Mouse (Mus musculus): ENCODE data around the gene Fdx1l. TPM values are rescaled to one million over a fixed set of nuclear protein-coding genes. Genes with fewer than 3 reads are reported as not detected.

Fdx1l gene
- total and polyA plus RNA-seq, 3 experiments = 247 to 361 (median 305) TPM

Other genes with a start within 250 kb of the Fdx1l start
- 53.9 and 63.7 TPM in 2 replicates for gene A230050P20Rik, start 205.0 kb downstream of the Fdx1l start, total RNA-seq (2012; rRNA removed)
- 100 to 1,000 TPM; 190 to 199 TPM for gene A230050P20Rik, start 205.0 kb downstream of the Fdx1l start, polyA plus RNA-seq (2012; ENCODE audit: insufficient read depth in 1 of 2, insufficient read length in 2 of 2, low read depth in 1 of 2, low replicate concordance in 2 of 2, missing spikeins in 1 of 2)
- 10.9 and 18.1 TPM in 2 replicates for gene Angptl6, start 193.9 kb downstream of the Fdx1l start, total RNA-seq (2012; rRNA removed)
- gene Angptl6, start 193.9 kb downstream of the Fdx1l start, polyA plus RNA-seq (2012; ENCODE audit: insufficient read depth in 1 of 2, insufficient read length in 2 of 2, low read depth in 1 of 2, low replicate concordance in 2 of 2, missing spikeins in 1 of 2) = 10 to 100 TPM in 1 of 2 experiments, not detected in 1; 22.6 TPM
- gene Ppan, start 185.4 kb downstream of the Fdx1l start, total RNA-seq (2012; rRNA removed) = 612 and 763 TPM in 2 replicates
- gene Ppan, start 185.4 kb downstream of the Fdx1l start, polyA plus RNA-seq (2012; ENCODE audit: insufficient read depth in 1 of 2, insufficient read length in 2 of 2, low read depth in 1 of 2, low replicate concordance in 2 of 2, missing spikeins in 1 of 2) = 100 to 1,000 TPM; 251 to 953 TPM
- 1,228 and 1,516 TPM in 2 replicates for gene Eif3g, start 175.0 kb downstream of the Fdx1l start, total RNA-seq (2012; rRNA removed)
- gene Eif3g, start 175.0 kb downstream of the Fdx1l start, polyA plus RNA-seq (2012; ENCODE audit: insufficient read depth in 1 of 2, insufficient read length in 2 of 2, low read depth in 1 of 2, low replicate concordance in 2 of 2, missing spikeins in 1 of 2) = 1,000 to 10,000 TPM in 1 of 2 experiments, not detected in 1; 1,873 TPM
- 412 and 448 TPM in 2 replicates for gene Dnmt1, start 113.7 kb downstream of the Fdx1l start, total RNA-seq (2012; rRNA removed)
- 1,000 to 10,000 TPM in 1 of 2 experiments, 100 to 1,000 TPM in 1; 681 to 1,953 TPM for gene Dnmt1, start 113.7 kb downstream of the Fdx1l start, polyA plus RNA-seq (2012; ENCODE audit: insufficient read depth in 1 of 2, insufficient read length in 2 of 2, low read depth in 1 of 2, low replicate concordance in 2 of 2, missing spikeins in 1 of 2)
- 6.4 and 6.6 TPM in 2 replicates for gene S1pr2, start 96.8 kb downstream of the Fdx1l start, total RNA-seq (2012; rRNA removed)
- 10 to 100 TPM in 1 of 2 experiments, not detected in 1; 27.4 TPM for gene S1pr2, start 96.8 kb downstream of the Fdx1l start, polyA plus RNA-seq (2012; ENCODE audit: insufficient read depth in 1 of 2, insufficient read length in 2 of 2, low read depth in 1 of 2, low replicate concordance in 2 of 2, missing spikeins in 1 of 2)
- 280 and 282 TPM in 2 replicates for gene Mrpl4, start 70.9 kb downstream of the Fdx1l start, total RNA-seq (2012; rRNA removed)
- 100 to 1,000 TPM in 1 of 2 experiments, not detected in 1; 474 TPM for gene Mrpl4, start 70.9 kb downstream of the Fdx1l start, polyA plus RNA-seq (2012; ENCODE audit: insufficient read depth in 1 of 2, insufficient read length in 2 of 2, low read depth in 1 of 2, low replicate concordance in 2 of 2, missing spikeins in 1 of 2)
- gene Icam1, start 57.6 kb downstream of the Fdx1l start, total RNA-seq (2012; rRNA removed) = 24.4 and 26.0 TPM in 2 replicates
- gene Icam1, start 57.6 kb downstream of the Fdx1l start, polyA plus RNA-seq (2012; ENCODE audit: insufficient read depth in 1 of 2, insufficient read length in 2 of 2, low read depth in 1 of 2, low replicate concordance in 2 of 2, missing spikeins in 1 of 2) = 10 to 100 TPM in 1 of 2 experiments, not detected in 1; 31.0 TPM
- gene Icam4, start 44.2 kb downstream of the Fdx1l start, total RNA-seq (2012; rRNA removed) = 259 and 260 TPM in 2 replicates
- gene Icam4, start 44.2 kb downstream of the Fdx1l start, polyA plus RNA-seq (2012; ENCODE audit: insufficient read depth in 1 of 2, insufficient read length in 2 of 2, low read depth in 1 of 2, low replicate concordance in 2 of 2, missing spikeins in 1 of 2) = 100 to 1,000 TPM; 193 to 268 TPM
- 4.8 TPM in 2 replicates for gene Icam5, start 41.5 kb downstream of the Fdx1l start, total RNA-seq (2012; rRNA removed)
- gene Icam5, start 41.5 kb downstream of the Fdx1l start, polyA plus RNA-seq (2012; ENCODE audit: insufficient read depth in 1 of 2, insufficient read length in 2 of 2, low read depth in 1 of 2, low replicate concordance in 2 of 2, missing spikeins in 1 of 2) = 1 to 10 TPM in 1 of 2 experiments, not detected in 1; 9.5 TPM
- gene Zglp1, start 6.5 kb downstream of the Fdx1l start, total RNA-seq (2012; rRNA removed) = 1.1 and 1.5 TPM in 2 replicates
- gene Zglp1, start 6.5 kb downstream of the Fdx1l start, polyA plus RNA-seq (2012; ENCODE audit: insufficient read depth in 1 of 2, insufficient read length in 2 of 2, low read depth in 1 of 2, low replicate concordance in 2 of 2, missing spikeins in 1 of 2) = 1 to 10 TPM in 1 of 2 experiments, not detected in 1; 8.0 TPM
- gene Gm49373, start 518 bp downstream of the Fdx1l start, total RNA-seq (2012; rRNA removed) = 4.6 and 6.4 TPM in 2 replicates
- 1 to 10 TPM in 1 of 2 experiments, not detected in 1; 8.3 TPM for gene Gm49373, start 518 bp downstream of the Fdx1l start, polyA plus RNA-seq (2012; ENCODE audit: insufficient read depth in 1 of 2, insufficient read length in 2 of 2, low read depth in 1 of 2, low replicate concordance in 2 of 2, missing spikeins in 1 of 2)
- gene Gm38431, start 18.4 kb upstream of the Fdx1l start, total RNA-seq (2012; rRNA removed) = 42.1 and 47.8 TPM in 2 replicates
- 100 to 1,000 TPM in 1 of 2 experiments, 10 to 100 TPM in 1; 38.9 to 191 TPM for gene Gm38431, start 18.4 kb upstream of the Fdx1l start, polyA plus RNA-seq (2012; ENCODE audit: insufficient read depth in 1 of 2, insufficient read length in 2 of 2, low read depth in 1 of 2, low replicate concordance in 2 of 2, missing spikeins in 1 of 2)
- gene Raver1, start 18.4 kb upstream of the Fdx1l start, total RNA-seq (2012; rRNA removed) = 50.0 and 60.1 TPM in 2 replicates
- gene Raver1, start 18.4 kb upstream of the Fdx1l start, polyA plus RNA-seq (2012; ENCODE audit: insufficient read depth in 1 of 2, insufficient read length in 2 of 2, low read depth in 1 of 2, low replicate concordance in 2 of 2, missing spikeins in 1 of 2) = 100 to 1,000 TPM in 1 of 2 experiments, not detected in 1; 291 TPM
- 43.8 and 45.6 TPM in 2 replicates for gene Tyk2, start 57.6 kb upstream of the Fdx1l start, total RNA-seq (2012; rRNA removed)
- gene Tyk2, start 57.6 kb upstream of the Fdx1l start, polyA plus RNA-seq (2012; ENCODE audit: insufficient read depth in 1 of 2, insufficient read length in 2 of 2, low read depth in 1 of 2, low replicate concordance in 2 of 2, missing spikeins in 1 of 2) = 10 to 100 TPM in 1 of 2 experiments, not detected in 1; 63.3 TPM
- 751 and 779 TPM in 2 replicates for gene Cdc37, start 76.4 kb upstream of the Fdx1l start, total RNA-seq (2012; rRNA removed)
- 1,000 to 10,000 TPM in 1 of 2 experiments, 100 to 1,000 TPM in 1; 914 to 1,631 TPM for gene Cdc37, start 76.4 kb upstream of the Fdx1l start, polyA plus RNA-seq (2012; ENCODE audit: insufficient read depth in 1 of 2, insufficient read length in 2 of 2, low read depth in 1 of 2, low replicate concordance in 2 of 2, missing spikeins in 1 of 2)
- gene Pde4a, start 92.1 kb upstream of the Fdx1l start, total RNA-seq (2012; rRNA removed) = 13.8 and 16.6 TPM in 2 replicates
- gene Pde4a, start 92.1 kb upstream of the Fdx1l start, polyA plus RNA-seq (2012; ENCODE audit: insufficient read depth in 1 of 2, insufficient read length in 2 of 2, low read depth in 1 of 2, low replicate concordance in 2 of 2, missing spikeins in 1 of 2) = 10 to 100 TPM; 45.6 to 53.9 TPM
- gene Keap1, start 165.7 kb upstream of the Fdx1l start, total RNA-seq (2012; rRNA removed) = 168 and 174 TPM in 2 replicates
- gene Keap1, start 165.7 kb upstream of the Fdx1l start, polyA plus RNA-seq (2012; ENCODE audit: insufficient read depth in 1 of 2, insufficient read length in 2 of 2, low read depth in 1 of 2, low replicate concordance in 2 of 2, missing spikeins in 1 of 2) = 100 to 1,000 TPM in 1 of 2 experiments, 10 to 100 TPM in 1; 67.5 to 171 TPM
- 0.04 TPM in 1 of 2 replicates, not detected in the other for gene S1pr5, start 174.8 kb upstream of the Fdx1l start, total RNA-seq (2012; rRNA removed)
- under 1 TPM in 1 of 2 experiments, not detected in 1; 0.08 TPM for gene S1pr5, start 174.8 kb upstream of the Fdx1l start, polyA plus RNA-seq (2012; ENCODE audit: insufficient read depth in 1 of 2, insufficient read length in 2 of 2, low read depth in 1 of 2, low replicate concordance in 2 of 2, missing spikeins in 1 of 2)
- 76.4 and 83.9 TPM in 2 replicates for gene Atg4d, start 191.7 kb upstream of the Fdx1l start, total RNA-seq (2012; rRNA removed)
- 10 to 100 TPM in 1 of 2 experiments, not detected in 1; 99.7 TPM for gene Atg4d, start 191.7 kb upstream of the Fdx1l start, polyA plus RNA-seq (2012; ENCODE audit: insufficient read depth in 1 of 2, insufficient read length in 2 of 2, low read depth in 1 of 2, low replicate concordance in 2 of 2, missing spikeins in 1 of 2)
- 175 and 199 TPM in 2 replicates for gene Kri1, start 214.4 kb upstream of the Fdx1l start, total RNA-seq (2012; rRNA removed)
- gene Kri1, start 214.4 kb upstream of the Fdx1l start, polyA plus RNA-seq (2012; ENCODE audit: insufficient read depth in 1 of 2, insufficient read length in 2 of 2, low read depth in 1 of 2, low replicate concordance in 2 of 2, missing spikeins in 1 of 2) = 100 to 1,000 TPM in 1 of 2 experiments, 10 to 100 TPM in 1; 76.1 to 233 TPM
- 40.1 and 55.2 TPM in 2 replicates for gene Cdkn2d, start 217.8 kb upstream of the Fdx1l start, total RNA-seq (2012; rRNA removed)
- gene Cdkn2d, start 217.8 kb upstream of the Fdx1l start, polyA plus RNA-seq (2012; ENCODE audit: insufficient read depth in 1 of 2, insufficient read length in 2 of 2, low read depth in 1 of 2, low replicate concordance in 2 of 2, missing spikeins in 1 of 2) = 10 to 100 TPM in 1 of 2 experiments, not detected in 1; 67.9 TPM
- 0.52 and 0.73 TPM in 2 replicates for gene Ap1m2, start 238.7 kb upstream of the Fdx1l start, total RNA-seq (2012; rRNA removed)
- gene Ap1m2, start 238.7 kb upstream of the Fdx1l start, polyA plus RNA-seq (2012; ENCODE audit: insufficient read depth in 1 of 2, insufficient read length in 2 of 2, low read depth in 1 of 2, low replicate concordance in 2 of 2, missing spikeins in 1 of 2) = 1 to 10 TPM in 1 of 2 experiments, not detected in 1; 1.0 TPM
- gene Slc44a2, start 247.1 kb upstream of the Fdx1l start, total RNA-seq (2012; rRNA removed) = 27.3 and 30.7 TPM in 2 replicates
- 100 to 1,000 TPM in 1 of 2 experiments, not detected in 1; 121 TPM for gene Slc44a2, start 247.1 kb upstream of the Fdx1l start, polyA plus RNA-seq (2012; ENCODE audit: insufficient read depth in 1 of 2, insufficient read length in 2 of 2, low read depth in 1 of 2, low replicate concordance in 2 of 2, missing spikeins in 1 of 2)

Measured in MEL (cell line).